In the genomic region with DNA sequence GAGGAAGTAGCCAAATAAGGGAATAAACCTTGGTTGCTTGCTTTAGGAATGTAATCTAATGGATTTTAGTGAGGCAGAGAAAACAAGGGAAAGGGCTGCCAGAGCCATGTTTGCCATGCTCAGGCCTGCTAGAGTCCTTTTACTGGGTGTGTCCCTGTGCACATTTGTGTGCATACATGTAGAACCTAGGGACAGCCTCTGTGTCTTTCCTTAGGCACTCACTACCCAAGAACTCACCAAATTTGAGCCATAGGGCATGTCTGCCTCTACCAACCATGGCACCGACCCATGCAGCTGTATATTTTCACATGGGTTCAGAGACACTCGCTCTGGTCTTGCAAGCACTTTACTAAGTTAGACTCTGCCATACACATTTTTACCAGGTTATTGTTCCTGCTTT, we compare ENCODE assay signal across 17 mouse cellular contexts. TPM values are rescaled to one million over a fixed set of nuclear protein-coding genes. Genes with fewer than 3 reads are reported as not detected.
A peak's percentile ranks its signal among the peaks of the same experiment; 100 is the strongest.
DNase-seq lines count a peak whose midpoint lies in the region; ATAC-seq lines count a peak whose summit lies in the region.
"Had no signal": no experiment of that assay in that cellular context is flagged by ENCODE, and none has a peak within 500 bp of the region (broad histone marks: within the 10 kb centered on the region; RNA-seq: fewer than 3 reads in every experiment).

No protein-coding gene starts in this region.

- no peak for DNase-seq in kidney, adult 18-20 months
- no peak for DNase-seq in forebrain, embryonic 14.5 days (ENCODE audit: low spot score)
- no peak for DNase-seq in midbrain, embryonic 11.5 days (ENCODE audit: low spot score, missing footprints)
- no peak for DNase-seq in heart, postnatal 10 days
- DNase-seq in left cerebral cortex, adult 18-20 months (ENCODE audit: low spot score in 2 of 2), result no peak
- DNase-seq: adrenal gland, adult 8-10 months; cerebellum, adult 2 months; gastrocnemius, postnatal 14 days; kidney, postnatal 4 days; spleen, adult 18-20 months had no signal

- H3K9me3 ChIP-seq in kidney, embryonic 16.5 days (ENCODE audit: low read length), result no peaks in the 10 kb centered on the region
- H3K9me3 ChIP-seq in forebrain, embryonic 14.5 days (replicated peaks; ENCODE audit: control insufficient read depth, low read length), result no peaks in the 10 kb centered on the region
- H3K9me3 ChIP-seq in midbrain, embryonic 11.5 days (ENCODE audit: control insufficient read depth, low read length), result no peaks in the 10 kb centered on the region
- H3K9me3 ChIP-seq in neural tube, embryonic 15.5 days (replicated peaks), result no peaks in the 10 kb centered on the region
- no peaks in the 10 kb centered on the region for H3K9me3 ChIP-seq in intestine, embryonic 15.5 days
- H3K9me3 ChIP-seq: embryonic facial prominence, embryonic 13.5 days; limb, embryonic 12.5 days; stomach, embryonic 15.5 days had no signal

- H3K27me3 ChIP-seq in kidney, embryonic 16.5 days (ENCODE audit: insufficient read depth, low read length), result no peaks in the 10 kb centered on the region
- no peaks in the 10 kb centered on the region for H3K27me3 ChIP-seq in forebrain, embryonic 14.5 days (replicated peaks; ENCODE audit: control insufficient read depth, insufficient read depth, low read length)
- H3K27me3 ChIP-seq in midbrain, embryonic 11.5 days (ENCODE audit: control insufficient read depth, insufficient read depth, low read length), result no peaks in the 10 kb centered on the region
- H3K27me3 ChIP-seq in neural tube, embryonic 15.5 days (replicated peaks), result no peaks in the 10 kb centered on the region
- no peaks in the 10 kb centered on the region for H3K27me3 ChIP-seq in intestine, embryonic 15.5 days (replicated peaks)
- H3K27me3 ChIP-seq: embryonic facial prominence, embryonic 13.5 days; limb, embryonic 12.5 days; stomach, embryonic 15.5 days had no signal

- peak overlapping the region; percentile 66 for H3K27ac ChIP-seq in kidney, embryonic 16.5 days (ENCODE audit: low read length)
- peak overlapping the region; percentile 77 for H3K27ac ChIP-seq in forebrain, embryonic 14.5 days (ENCODE audit: low read depth, low read length)
- peak overlapping the region; percentile 5; the same call in 1 of the 2 replicates for H3K27ac ChIP-seq in midbrain, embryonic 11.5 days (ENCODE audit: low read depth, low read length)
- H3K27ac ChIP-seq in neural tube, embryonic 15.5 days (replicated peaks), result peak overlapping the region; percentile 7; the same call in 1 of the 2 replicates
- no peak overlapping the region for H3K27ac ChIP-seq in intestine, embryonic 15.5 days
- H3K27ac ChIP-seq: embryonic facial prominence, embryonic 13.5 days; limb, embryonic 12.5 days; stomach, embryonic 15.5 days had no signal

- H3K4me1 ChIP-seq in kidney, embryonic 16.5 days (ENCODE audit: insufficient read depth, low read length), result no peaks in the 10 kb centered on the region
- H3K4me1 ChIP-seq in forebrain, embryonic 14.5 days (ENCODE audit: control insufficient read depth, insufficient read depth, low read length), result peaks cover 11% of the 10 kb centered on the region
- peaks cover 8% of the 10 kb centered on the region for H3K4me1 ChIP-seq in midbrain, embryonic 11.5 days (ENCODE audit: control insufficient read depth, insufficient read depth, low read length)
- H3K4me1 ChIP-seq in neural tube, embryonic 15.5 days, result peaks cover 3% of the 10 kb centered on the region; the same call in 1 of the 2 replicates
- H3K4me1 ChIP-seq in intestine, embryonic 15.5 days (replicated peaks), result no peaks in the 10 kb centered on the region
- H3K4me1 ChIP-seq: embryonic facial prominence, embryonic 13.5 days; limb, embryonic 12.5 days; stomach, embryonic 15.5 days had no signal

- WGBS in kidney, embryonic 16.5 days, result 80% methylated on average over 2 of the region's 2 CpGs
- WGBS in forebrain, embryonic 14.5 days, result 69% methylated on average over 2 of the region's 2 CpGs
- WGBS in midbrain, embryonic 11.5 days, result 92% methylated on average over 2 of the region's 2 CpGs
- WGBS in neural tube, embryonic 15.5 days, result 88% methylated on average over 2 of the region's 2 CpGs
- 83% methylated on average over 2 of the region's 2 CpGs for WGBS in intestine, embryonic 15.5 days

- no peak for ATAC-seq in kidney, embryonic 16.5 days (ENCODE audit: low FRiP score, low TSS enrichment)
- 0 out of 2 replicates have a peak, but pooled peaks have one; percentile 26 for ATAC-seq in forebrain, embryonic 14.5 days
- ATAC-seq in midbrain, embryonic 11.5 days (ENCODE audit: low FRiP score), result no peak
- ATAC-seq in neural tube, embryonic 15.5 days (ENCODE audit: low FRiP score), result no peak
- no peak for ATAC-seq in intestine, embryonic 15.5 days
- ATAC-seq: inflammation-experienced regulatory T-cells, adult 6 months had no signal

- H3K36me3 ChIP-seq in kidney, embryonic 16.5 days (ENCODE audit: insufficient read depth, low read length), result no peaks in the 10 kb centered on the region
- no peaks in the 10 kb centered on the region for H3K36me3 ChIP-seq in forebrain, embryonic 14.5 days (ENCODE audit: control insufficient read depth, insufficient read depth, low read length)
- H3K36me3 ChIP-seq in midbrain, embryonic 11.5 days (ENCODE audit: control insufficient read depth, insufficient read depth, low read length), result no peaks in the 10 kb centered on the region
- no peaks in the 10 kb centered on the region for H3K36me3 ChIP-seq in neural tube, embryonic 15.5 days
- no peaks in the 10 kb centered on the region for H3K36me3 ChIP-seq in intestine, embryonic 15.5 days
- H3K36me3 ChIP-seq: embryonic facial prominence, embryonic 13.5 days; limb, embryonic 12.5 days; stomach, embryonic 15.5 days had no signal

- H3K9ac ChIP-seq in kidney, embryonic 16.5 days (replicated peaks; ENCODE audit: low read length), result no peak overlapping the region
- peak overlapping the region; percentile 17; the same call in 1 of the 2 replicates for H3K9ac ChIP-seq in forebrain, embryonic 14.5 days (ENCODE audit: low read length)
- no peak overlapping the region for H3K9ac ChIP-seq in midbrain, embryonic 11.5 days (ENCODE audit: low read length)
- H3K9ac ChIP-seq in neural tube, embryonic 15.5 days (replicated peaks), result no peak overlapping the region
- no peak overlapping the region for H3K9ac ChIP-seq in intestine, embryonic 15.5 days
- H3K9ac ChIP-seq: embryonic facial prominence, embryonic 13.5 days; limb, embryonic 12.5 days; stomach, embryonic 15.5 days had no signal

- no peak overlapping the region for H3K4me3 ChIP-seq in kidney, embryonic 16.5 days (ENCODE audit: low read length)
- H3K4me3 ChIP-seq in forebrain, embryonic 14.5 days (ENCODE audit: low read depth, low read length), result no peak overlapping the region
- H3K4me3 ChIP-seq in midbrain, embryonic 11.5 days (ENCODE audit: low read depth, low read length), result no peak overlapping the region
- H3K4me3 ChIP-seq in neural tube, embryonic 15.5 days (replicated peaks), result no peak overlapping the region
- no peak overlapping the region for H3K4me3 ChIP-seq in intestine, embryonic 15.5 days (replicated peaks)
- H3K4me3 ChIP-seq: embryonic facial prominence, embryonic 13.5 days; limb, embryonic 12.5 days; stomach, embryonic 15.5 days had no signal

- no peak overlapping the region for H3K4me2 ChIP-seq in kidney, embryonic 16.5 days (replicated peaks; ENCODE audit: low read depth, low read length)
- 0 out of 2 replicates have a peak overlapping the region, but pooled peaks have one; percentile 12 for H3K4me2 ChIP-seq in forebrain, embryonic 14.5 days (ENCODE audit: low read length)
- H3K4me2 ChIP-seq in midbrain, embryonic 11.5 days, result no peak overlapping the region; the same call in 1 of the 2 replicates
- H3K4me2 ChIP-seq in neural tube, embryonic 15.5 days, result no peak overlapping the region
- H3K4me2 ChIP-seq in intestine, embryonic 15.5 days (replicated peaks), result no peak overlapping the region
- H3K4me2 ChIP-seq: embryonic facial prominence, embryonic 13.5 days; limb, embryonic 12.5 days; stomach, embryonic 15.5 days had no signal

- intact Hi-C loops in heart, postnatal 10 days (cut with DNase I), result no loop called here

RNA-seq across cellular contexts. Expression of a gene that starts 11.4 kb away (rescaled TPM):
- 37.8 and 38.4 TPM in 2 replicates for polyA plus RNA-seq in kidney, embryonic 16.5 days (2015; fragmentation: Nextera tagmentation; extraction: Ambion mirVana)
- 33.2 and 34.1 TPM in 2 replicates for polyA plus RNA-seq in forebrain, embryonic 14.5 days (2014; fragmentation: Nextera tagmentation; extraction: Ambion mirVana)
- polyA plus RNA-seq in midbrain, embryonic 11.5 days (2014; fragmentation: Nextera tagmentation; extraction: Ambion mirVana), result 55.0 and 57.8 TPM in 2 replicates
- 15.5 and 15.7 TPM in 2 replicates for polyA plus RNA-seq in neural tube, embryonic 15.5 days (2015; fragmentation: Nextera tagmentation; extraction: Ambion mirVana)
- total RNA-seq in heart, postnatal 10 days (2021), result 10 to 100 TPM; 19.7 to 21.5 TPM
- polyA plus RNA-seq in intestine, embryonic 15.5 days (2015; fragmentation: Nextera tagmentation; extraction: Ambion mirVana), result 15.3 and 16.0 TPM in 2 replicates
- total RNA-seq in left cerebral cortex, adult 18-20 months (2021), result 10 to 100 TPM; 22.8 to 22.9 TPM
